Mouse (Mus musculus) C2C12 (cell line): ENCODE results near the gene Pex6.

Source experiments
- CTCF ChIP-seq: IDR thresholded peaks from one replicate; pipeline ENCODE4 v1.5.1; 2011; ENCODE audit not compliant: control insufficient read depth, insufficient read depth, insufficient read length
- FOSL1 ChIP-seq: IDR thresholded peaks from one replicate; pipeline ENCODE4 v1.8.0; 2011; ENCODE audit warnings: mild to moderate bottlenecking, low read length; ENCODE audit not compliant: poor library complexity, insufficient read depth, severe bottlenecking
- MAX ChIP-seq: IDR thresholded peaks from one replicate; pipeline ENCODE4 v1.6.1; 2011; ENCODE audit warnings: mild to moderate bottlenecking, control low read depth
- USF1 ChIP-seq: IDR thresholded peaks from one replicate; pipeline ENCODE4 v1.6.1; 2011; ENCODE audit warnings: low read depth, mild to moderate bottlenecking, control low read depth, moderate library complexity

- TF ChIP-seq USF1 (no peak), MAX (no peak), CTCF (no peak), FOSL1 (no peak)
Observed at GRCm38 (mm10) chr17:46775070-46775469, 63.8 kb downstream of the Pex6 start.
